Mouse (Mus musculus): ENCODE data around the gene Ppp1r1c.

DNA sequence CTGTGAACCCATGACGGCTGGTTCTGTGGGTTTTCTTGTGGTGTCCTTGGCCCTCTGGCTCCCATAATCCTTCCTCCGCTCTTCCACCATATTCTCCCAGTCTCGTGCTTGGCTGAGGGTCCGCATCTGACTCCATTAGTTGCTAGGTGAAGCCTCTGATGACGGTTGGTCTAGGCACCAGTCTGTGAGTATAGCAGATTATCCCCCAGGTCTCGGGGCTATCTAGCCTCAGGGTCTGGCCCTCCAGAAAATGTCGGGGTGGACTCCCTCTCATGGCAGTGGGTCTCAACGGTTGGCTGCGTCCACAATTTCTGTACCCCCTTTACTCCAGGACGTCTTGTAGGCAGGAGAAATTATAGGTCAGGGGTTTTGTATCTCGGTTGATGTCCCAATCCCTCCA, 78.9 kb downstream of the Ppp1r1c start:
- TF ChIP-seq CTCF (IDR thresholded peaks at IDR 0.05): no peak
- no peak for TF ChIP-seq EP300 (IDR thresholded peaks at IDR 0.05)

All from lung, postnatal 0 days (tissue).